Mouse (Mus musculus): ENCODE measurements around the gene Kit.

The Kit gene

GRCm38 (mm10) chr5:75574852-75575566 lies at the start of gene Kit:
Gene Kit (plus strand): TSS chr5:75574916.
- no peak for DNase-seq (ENCODE audit: low spot score)

GRCm38 (mm10) chr5:75536156-75536555 lies 38.6 kb upstream of the Kit start:
- no peak for DNase-seq (ENCODE audit: low spot score)

GRCm38 (mm10) chr5:75537717-75538116 lies 37.0 kb upstream of the Kit start:
- DNase-seq (ENCODE audit: low spot score), result no peak

GRCm38 (mm10) chr5:75538458-75538857 lies 36.3 kb upstream of the Kit start:
- no peak for DNase-seq (ENCODE audit: low spot score)

GRCm38 (mm10) chr5:75539098-75539497 lies 35.6 kb upstream of the Kit start:
- DNase-seq (ENCODE audit: low spot score), result no peak

- DNase-seq (ENCODE audit: low spot score), result no peak
Measured at GRCm38 (mm10) chr5:75543757-75544156, 31.0 kb upstream of the Kit start.

GRCm38 (mm10) chr5:75544472-75545264 lies 30.0 kb upstream of the Kit start:
- DNase-seq (ENCODE audit: low spot score), result no peak

GRCm38 (mm10) chr5:75545265-75545643 lies 29.5 kb upstream of the Kit start:
- no peak for DNase-seq (ENCODE audit: low spot score)

- DNase-seq (ENCODE audit: low spot score), result no peak
Measured at GRCm38 (mm10) chr5:75553021-75553420, 21.7 kb upstream of the Kit start.

GRCm38 (mm10) chr5:75557636-75558035 lies 17.1 kb upstream of the Kit start:
- DNase-seq (ENCODE audit: low spot score), result no peak

GRCm38 (mm10) chr5:75559291-75559690 lies 15.4 kb upstream of the Kit start:
- DNase-seq (ENCODE audit: low spot score), result no peak

GRCm38 (mm10) chr5:75561231-75561630 lies 13.5 kb upstream of the Kit start:
- DNase-seq (ENCODE audit: low spot score), result no peak

- no peak for DNase-seq (ENCODE audit: low spot score)
Measured at GRCm38 (mm10) chr5:75574151-75574851, 415 bp upstream of the Kit start.

GRCm38 (mm10) chr5:75575567-75576515 lies 1.1 kb downstream of the Kit start:
- DNase-seq (ENCODE audit: low spot score), result no peak

GRCm38 (mm10) chr5:75576741-75577140 lies 2.0 kb downstream of the Kit start:
- no peak for DNase-seq (ENCODE audit: low spot score)

- DNase-seq (ENCODE audit: low spot score), result no peak
Measured at GRCm38 (mm10) chr5:75578141-75578540, 3.4 kb downstream of the Kit start.

GRCm38 (mm10) chr5:75579244-75579643 lies 4.5 kb downstream of the Kit start:
- DNase-seq (ENCODE audit: low spot score), result no peak

- no peak for DNase-seq (ENCODE audit: low spot score)
Measured at GRCm38 (mm10) chr5:75579646-75580268, 5.0 kb downstream of the Kit start.

GRCm38 (mm10) chr5:75581926-75582325 lies 7.2 kb downstream of the Kit start:
- DNase-seq (ENCODE audit: low spot score), result no peak

- no peak for DNase-seq (ENCODE audit: low spot score)
Measured at GRCm38 (mm10) chr5:75587781-75588180, 13.1 kb downstream of the Kit start.
